Mouse (Mus musculus) kidney, embryonic 16.5 days (tissue): Measurements from ENCODE around the gene Churc1. TPM values are rescaled to one million over a fixed set of nuclear protein-coding genes. Genes with fewer than 3 reads are reported as not detected.

Experiments
- ATAC-seq: fragments of 200-750 bp; cut with Nextera tagmentation; 2 replicates; pipeline ENCODE4 v1.8.0; 2017; ENCODE audit warnings: moderate TSS enrichment; ENCODE audit not compliant: low FRiP score, low TSS enrichment
- H3K27ac ChIP-seq: fragments of 300-500 bp; sonication (generic); 2 replicates; pipeline ENCODE4 v1.5.1; 2014; ENCODE audit warnings: low read length
- H3K27me3 ChIP-seq: fragments of 300-500 bp; sonication (generic); 2 replicates; pipeline ENCODE4 v1.6.1; 2014; ENCODE audit warnings: low read length, control low read depth, mixed read lengths; ENCODE audit not compliant: insufficient read depth
- H3K36me3 ChIP-seq: fragments of 300-500 bp; sonication (generic); 2 replicates; pipeline ENCODE4 v1.6.1; 2014; ENCODE audit warnings: low read length, control low read depth, mixed read lengths; ENCODE audit not compliant: insufficient read depth
- H3K4me1 ChIP-seq: fragments of 300-500 bp; sonication (generic); 2 replicates; pipeline ENCODE4 v1.6.1; 2014; ENCODE audit warnings: low read length, control low read depth, mixed read lengths; ENCODE audit not compliant: insufficient read depth
- H3K4me2 ChIP-seq: fragments of 300-500 bp; sonication (generic); replicated peaks from 2 replicates; pipeline ENCODE4 v1.6.1; 2014; ENCODE audit warnings: low read depth, low read length
- H3K4me3 ChIP-seq: fragments of 300-500 bp; sonication (generic); 2 replicates; pipeline ENCODE4 v1.5.1; 2014; ENCODE audit warnings: mild to moderate bottlenecking, low read length
- H3K9ac ChIP-seq: fragments of 300-500 bp; sonication (generic); replicated peaks from 2 replicates; pipeline ENCODE4 v1.6.1; 2014; ENCODE audit warnings: low read length
- H3K9me3 ChIP-seq: fragments of 300-500 bp; sonication (generic); 2 replicates; pipeline ENCODE4 v1.6.1; 2016; ENCODE audit warnings: low read length, control low read depth
- WGBS: fragments of 180-500 bp; shearing (Covaris S2); extraction: QIAGEN DNeasy Blood & Tissue Kit; methylation state at CpG from one replicate; pipeline ENCODE4 v1.1.7; 2014; 5-methylcytosine and 5-hydroxymethylcytosine counted together
- polyA plus RNA-seq: library from polyadenylated mRNA; unstranded; fragments of >200 nt; fragmentation: Nextera tagmentation; extraction: Ambion mirVana; gene quantifications from 2 replicates; pipeline ENCODE4 v1.2.1, GENCODE M21; 2015

The Churc1 gene
- polyA plus RNA-seq, 1 experiment from 2014 or later, result 149 TPM

- H3K9me3 ChIP-seq, result no peaks in the 10 kb centered on the region
- H3K27me3 ChIP-seq, result peaks cover 37% of the 10 kb centered on the region
- no peaks in the 10 kb centered on the region for H3K36me3 ChIP-seq
- ATAC-seq, result peak; percentile 75
- peaks cover 20% of the 10 kb centered on the region for H3K4me1 ChIP-seq
- under 1% methylated on average over 54 of the region's 66 CpGs for WGBS
- peak overlapping the region; percentile 72 for H3K9ac ChIP-seq
- H3K27ac ChIP-seq, result no peak overlapping the region
- peak overlapping the region; percentile 54 for H3K4me3 ChIP-seq
- H3K4me2 ChIP-seq, result peak overlapping the region; percentile 75
Measured at GRCm38 (mm10) chr12:76822002-76822650, 56.8 kb downstream of the Churc1 start.

GRCm38 (mm10) chr12:76822651-76823041, 57.3 kb downstream of the Churc1 start, which contains the start of gene Rab15:
Rab15 (minus strand) TSS chr12:76822908.
- Histone ChIP-seq H3K27me3 (peaks cover 37% of the 10 kb centered on the region), H3K27ac (no peak within 1 kb of the TSS), H3K4me2 (peak within 1 kb of the TSS; percentile 75), H3K9ac (peak within 1 kb of the TSS; percentile 72), H3K4me3 (peak within 1 kb of the TSS; percentile 54), H3K4me1 (peaks cover 16% of the 10 kb centered on the region), H3K36me3 (no peaks in the 10 kb centered on the region), H3K9me3 (no peaks in the 10 kb centered on the region)
- 2% methylated on average over 17 of the region's 17 CpGs for WGBS
- peak; percentile 17; the same call in 1 of the 2 replicates for ATAC-seq

GRCm38 (mm10) chr12:76825283-76825682, 59.9 kb downstream of the Churc1 start:
- WGBS, result 67% methylated on average over 4 of the region's 4 CpGs
- Histone ChIP-seq H3K9ac (no peak overlapping the region), H3K9me3 (no peaks in the 10 kb centered on the region), H3K4me1 (peaks cover 11% of the 10 kb centered on the region), H3K4me3 (no peak overlapping the region), H3K27me3 (peaks cover 30% of the 10 kb centered on the region), H3K4me2 (no peak overlapping the region), H3K27ac (no peak overlapping the region), H3K36me3 (no peaks in the 10 kb centered on the region)
- ATAC-seq, result no peak

DNA sequence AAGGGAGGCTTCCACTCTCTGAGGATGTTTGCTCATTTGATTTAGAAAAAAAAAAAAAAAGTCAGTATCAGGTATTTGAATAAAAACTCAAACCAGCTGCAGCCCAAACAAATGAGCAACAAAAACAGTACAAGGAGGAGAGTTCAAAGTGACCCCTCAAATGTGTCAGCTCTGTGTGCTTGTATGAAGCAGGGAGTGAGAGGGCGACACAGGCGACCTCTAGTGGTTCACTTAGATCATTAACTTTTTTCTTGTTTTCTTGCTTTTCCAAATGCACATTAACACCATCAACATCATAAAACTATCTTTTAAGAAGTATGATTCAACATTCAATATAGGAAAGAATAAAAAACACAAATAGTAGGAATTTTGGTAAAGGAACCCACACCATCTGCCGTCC, 67.4 kb downstream of the Churc1 start:
- Histone ChIP-seq H3K27me3 (0 out of 2 replicates have a peak, but pooled peaks cover 2% of the 10 kb centered on the region), H3K27ac (no peak overlapping the region), H3K36me3 (no peaks in the 10 kb centered on the region), H3K4me1 (no peaks in the 10 kb centered on the region), H3K4me2 (no peak overlapping the region), H3K4me3 (no peak overlapping the region), H3K9me3 (no peaks in the 10 kb centered on the region), H3K9ac (no peak overlapping the region)
- no peak for ATAC-seq
- WGBS, result 5% methylated on average over 3 of the region's 3 CpGs

Other genes starting within 250 kb of the Churc1 start
- gene Plekhg3, start 234.6 kb upstream of the Churc1 start, polyA plus RNA-seq, result 23.0 and 24.8 TPM in 2 replicates
- 1.00 and 1.2 TPM in 2 replicates for gene Sptb, start 55.0 kb upstream of the Churc1 start, polyA plus RNA-seq
- 42.9 and 46.7 TPM in 2 replicates for gene Fntb, start 51 bp downstream of the Churc1 start, polyA plus RNA-seq
- gene Gpx2, start 30.0 kb downstream of the Churc1 start, polyA plus RNA-seq, result 0.34 and 0.35 TPM in 2 replicates
- gene Rab15, start 57.4 kb downstream of the Churc1 start, polyA plus RNA-seq, result 13.6 and 14.2 TPM in 2 replicates
- 16.3 and 17.3 TPM in 2 replicates for gene Max, start 196.7 kb downstream of the Churc1 start, polyA plus RNA-seq